Mouse (Mus musculus) inflammation-experienced regulatory T-cells, adult 6 months (primary cell): ENCODE measurements around the gene Akap13. TPM values are rescaled to one million over a fixed set of nuclear protein-coding genes. Genes with fewer than 3 reads are reported as not detected.

Experiments used
- ATAC-seq: one replicate; pipeline ENCODE4 v1.8.0; 2017
- polyA plus RNA-seq, 3 experiments: library from polyadenylated mRNA; unstranded; fragments of 100-300 nt; shearing (Covaris generic); gene quantifications; one replicate each; pipeline ENCODE4 v1.2.1; 2017

Gene Akap13
- polyA plus RNA-seq, 3 experiments from 2014 or later = 228 to 429 (median 340) TPM

DNA sequence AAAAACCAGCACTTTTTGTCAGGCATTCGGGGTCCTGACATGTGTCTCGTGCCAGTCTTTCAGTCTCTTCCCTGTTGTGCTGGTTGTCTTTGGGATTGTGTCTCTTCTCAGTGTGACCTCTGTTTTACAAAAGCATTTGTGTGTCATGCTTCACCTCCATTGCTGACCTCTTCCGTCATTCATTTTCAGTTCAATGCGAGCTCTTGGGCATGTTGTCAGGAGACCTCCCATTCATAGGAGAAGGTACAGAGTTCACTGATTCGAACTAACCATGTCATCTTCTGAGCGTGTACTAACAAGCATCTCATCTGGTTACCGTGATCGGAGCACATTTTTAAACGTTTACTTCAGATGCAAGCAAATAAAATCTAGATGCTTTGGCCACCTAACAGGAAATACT is 224.3 kb downstream of the Akap13 start:
- ATAC-seq = no peak

DNA sequence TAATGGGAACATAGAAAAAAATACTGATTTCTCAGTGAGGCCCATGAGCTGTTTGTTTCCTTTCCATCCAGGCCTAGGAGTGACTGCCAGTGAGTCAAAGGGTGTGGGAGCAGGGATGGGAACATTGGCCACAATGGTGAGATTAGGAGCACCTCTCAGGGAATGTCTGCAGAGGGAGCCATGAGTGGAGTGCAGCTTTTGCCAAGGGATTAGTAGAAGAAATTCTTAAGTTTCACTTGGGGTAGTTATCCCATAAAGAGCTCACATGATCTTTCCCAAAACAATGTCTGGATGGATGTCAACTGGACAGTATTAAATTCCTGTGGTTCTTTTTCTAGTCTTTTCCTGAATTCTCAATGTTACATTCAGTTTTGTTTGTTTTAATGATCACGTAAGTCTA is 227.6 kb downstream of the Akap13 start:
- ATAC-seq = no peak

DNA sequence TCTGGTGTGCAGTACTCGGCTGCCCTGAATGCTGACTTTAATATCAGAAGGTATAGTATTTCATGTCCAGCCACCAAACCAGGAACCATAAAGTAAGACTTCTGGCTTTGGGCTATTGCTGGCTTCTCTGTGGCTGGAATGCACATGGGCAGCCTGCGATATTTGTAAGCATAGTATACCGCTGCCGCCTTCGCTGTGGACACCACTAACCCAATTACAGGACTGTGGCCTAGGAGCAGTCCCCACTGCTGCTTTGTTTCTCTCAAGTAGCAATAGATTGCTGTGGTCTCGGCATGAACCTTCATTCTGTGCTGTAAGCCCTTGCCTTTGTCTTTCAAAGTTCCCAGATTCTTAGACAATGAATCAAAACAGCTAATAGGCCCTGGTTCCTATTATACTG is 228.1 kb downstream of the Akap13 start:
- no peak for ATAC-seq

DNA sequence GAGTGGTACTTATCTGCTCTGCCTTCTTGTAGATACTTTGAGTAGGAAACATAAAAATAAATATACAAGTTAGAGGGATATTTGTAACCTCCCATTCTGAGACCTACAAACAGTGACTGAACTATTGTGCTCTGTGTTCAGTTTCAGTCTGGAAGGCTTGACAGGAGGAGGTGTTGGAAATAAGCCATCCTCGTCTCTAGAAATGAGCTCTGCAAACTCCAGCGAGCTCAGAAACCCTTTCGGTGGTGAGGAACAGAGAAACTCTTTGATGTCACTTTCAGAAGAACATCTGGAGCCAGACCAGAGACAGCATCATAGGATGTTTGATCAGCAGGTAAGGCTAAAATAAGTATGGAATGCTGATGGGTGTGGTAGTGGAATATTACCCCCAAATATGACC is 229.6 kb downstream of the Akap13 start:
- ATAC-seq = no peak

DNA sequence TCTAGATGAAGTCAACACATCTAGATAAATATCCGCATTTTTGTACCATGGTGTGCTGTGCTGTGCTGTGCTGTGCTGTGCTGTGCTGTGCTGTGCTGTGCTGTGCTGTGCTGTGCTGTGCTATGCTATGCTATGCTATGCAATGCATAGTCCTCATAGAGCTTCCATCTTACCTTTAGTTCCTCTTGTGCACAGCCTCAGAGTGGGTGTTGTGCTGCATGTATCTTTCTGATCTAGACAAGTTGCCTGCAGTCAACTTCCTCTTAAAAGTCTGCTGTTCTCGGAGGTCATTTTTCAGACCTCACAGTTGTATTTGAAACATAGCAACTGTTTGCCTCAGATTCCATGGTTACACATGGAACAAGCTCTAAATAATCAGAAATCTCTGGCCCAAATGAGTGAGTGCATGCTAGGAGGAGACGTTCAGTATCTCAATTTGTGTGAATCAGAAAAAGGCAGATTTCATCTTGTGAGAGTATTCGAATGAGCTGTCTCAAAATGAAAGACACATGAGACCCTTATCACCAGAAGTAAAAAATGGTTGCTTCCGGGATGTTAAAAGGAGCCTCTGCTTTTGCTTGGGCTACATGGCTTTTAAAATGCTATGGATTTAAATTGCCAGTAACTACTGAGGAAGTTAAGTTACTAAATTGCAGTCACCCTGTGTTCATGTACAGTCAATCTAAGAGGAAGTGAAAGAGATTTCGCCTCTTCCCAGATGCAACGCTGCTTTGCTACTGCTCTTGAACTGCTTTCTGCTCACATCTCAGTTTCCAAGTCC is 230.9 kb downstream of the Akap13 start:
- ATAC-seq = peak; percentile 71

DNA sequence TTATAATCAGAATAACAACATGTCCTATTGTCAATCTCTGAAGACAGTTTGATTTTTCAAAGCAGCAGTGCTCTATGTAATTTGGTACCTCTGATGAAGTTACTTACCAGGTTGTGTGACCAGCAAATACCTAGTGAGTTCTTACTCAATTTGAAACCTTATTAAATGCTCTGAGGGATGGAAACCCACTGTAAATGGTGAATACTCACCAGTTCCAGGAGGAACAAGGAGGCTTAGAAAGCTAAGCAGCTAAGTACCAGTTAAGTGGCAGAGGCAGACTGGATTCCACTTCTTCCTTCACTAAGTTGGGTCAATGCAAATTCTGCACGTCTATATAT is 231.5 kb downstream of the Akap13 start:
- no peak for ATAC-seq

DNA sequence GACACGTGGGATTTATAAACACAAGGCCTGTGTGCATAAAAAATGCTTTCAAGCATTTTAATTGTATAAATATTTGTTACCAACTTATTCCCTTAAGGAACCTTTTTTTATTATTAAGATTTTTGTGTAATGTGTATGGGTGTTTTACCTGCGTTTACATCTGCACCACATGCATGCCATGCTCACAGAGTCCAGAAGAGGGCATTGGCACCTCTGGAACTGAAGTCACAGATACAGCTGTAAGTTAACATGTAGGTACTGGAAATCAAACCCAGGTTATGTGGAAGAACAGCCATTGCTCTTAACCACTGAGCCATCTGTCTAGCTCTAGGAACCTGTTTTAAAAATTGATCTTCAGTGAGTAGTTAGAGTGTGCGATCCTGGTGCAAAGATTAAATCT is 232.8 kb downstream of the Akap13 start:
- ATAC-seq = no peak

DNA sequence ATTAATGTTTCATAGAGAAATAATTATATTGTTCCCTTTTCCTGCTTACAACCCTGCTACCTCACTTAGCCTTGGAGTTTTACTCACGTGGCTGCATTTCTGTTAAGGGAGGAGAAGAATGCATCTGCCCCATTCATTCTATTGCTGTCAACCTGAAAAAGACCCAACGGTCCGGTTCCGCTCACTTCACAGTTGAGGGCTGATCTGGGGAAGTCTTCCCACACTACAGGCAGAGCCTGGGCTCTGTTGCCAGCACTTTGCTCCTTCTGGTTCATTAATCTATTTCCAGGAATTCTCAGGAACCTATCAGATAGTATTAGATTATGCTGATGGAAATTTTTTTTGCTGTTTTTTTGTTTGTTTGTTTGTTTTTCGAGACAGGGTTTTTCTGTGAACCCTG is 239.4 kb downstream of the Akap13 start:
- no peak for ATAC-seq

DNA sequence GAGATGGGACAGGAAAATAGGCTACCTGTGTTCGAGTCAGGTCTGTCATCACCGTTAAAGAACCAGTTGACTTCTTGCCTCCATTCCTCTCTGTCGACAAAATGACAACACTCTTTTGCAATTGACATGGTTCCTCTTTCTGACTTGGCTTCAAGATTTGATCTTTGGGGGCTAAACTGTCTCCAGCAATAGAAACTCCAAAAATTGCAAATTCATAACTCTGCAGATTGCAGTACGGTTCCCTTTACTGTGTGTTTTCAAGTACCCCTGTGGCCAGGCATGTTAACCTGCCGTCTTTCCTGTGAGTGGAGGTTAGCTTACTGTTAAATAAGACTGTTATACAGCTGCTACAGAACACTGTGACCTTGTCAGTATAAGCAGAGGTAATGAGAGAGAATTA is 244.5 kb downstream of the Akap13 start:
- ATAC-seq = no peak

DNA sequence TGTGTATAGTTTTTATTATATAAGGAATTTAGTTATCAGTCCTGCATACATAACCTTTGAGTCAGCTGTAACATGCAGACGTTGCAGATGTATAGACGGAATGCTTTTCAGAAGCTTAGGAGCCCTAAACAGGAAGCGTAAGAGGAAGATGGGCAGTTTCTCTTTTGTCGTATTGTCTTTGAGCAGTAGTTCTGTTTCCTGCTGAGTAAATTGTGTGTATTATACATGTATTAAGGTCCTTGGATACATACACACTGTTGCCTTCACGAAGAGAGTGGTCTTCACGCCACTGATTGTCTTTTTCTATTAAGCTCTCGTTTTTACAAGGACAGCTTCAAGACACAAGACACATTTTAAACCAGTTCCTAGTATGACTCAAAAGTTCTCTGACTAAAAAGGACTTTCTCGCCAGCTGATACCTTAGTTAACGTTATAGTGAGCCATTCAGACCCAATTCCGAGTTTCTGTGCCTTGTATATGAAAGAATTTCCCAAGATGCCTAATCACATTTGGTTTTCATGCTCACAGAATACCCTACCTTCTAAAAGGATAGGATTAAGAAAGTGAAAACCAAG is 245.5 kb downstream of the Akap13 start:
- peak; percentile 47 for ATAC-seq

DNA sequence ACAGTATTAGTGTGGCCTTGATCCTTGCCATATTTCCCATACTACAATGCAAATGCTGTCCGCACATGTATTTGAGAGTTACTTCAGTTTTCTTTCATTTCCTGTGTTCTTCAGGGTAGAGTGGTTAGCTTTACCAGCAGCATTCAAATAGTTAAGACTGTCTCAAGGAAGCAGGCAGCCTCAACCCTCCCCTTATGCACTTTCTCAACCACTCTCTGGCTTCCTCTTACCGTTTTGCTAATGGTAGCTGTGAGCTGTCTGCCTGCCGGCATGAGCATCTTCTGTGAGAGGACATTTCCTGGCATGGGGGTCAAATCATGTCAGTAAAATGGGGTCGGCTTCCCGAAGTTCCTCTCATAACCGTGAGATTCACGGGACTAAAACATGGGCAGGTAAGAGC is 246.4 kb downstream of the Akap13 start:
- peak; percentile 70 for ATAC-seq

DNA sequence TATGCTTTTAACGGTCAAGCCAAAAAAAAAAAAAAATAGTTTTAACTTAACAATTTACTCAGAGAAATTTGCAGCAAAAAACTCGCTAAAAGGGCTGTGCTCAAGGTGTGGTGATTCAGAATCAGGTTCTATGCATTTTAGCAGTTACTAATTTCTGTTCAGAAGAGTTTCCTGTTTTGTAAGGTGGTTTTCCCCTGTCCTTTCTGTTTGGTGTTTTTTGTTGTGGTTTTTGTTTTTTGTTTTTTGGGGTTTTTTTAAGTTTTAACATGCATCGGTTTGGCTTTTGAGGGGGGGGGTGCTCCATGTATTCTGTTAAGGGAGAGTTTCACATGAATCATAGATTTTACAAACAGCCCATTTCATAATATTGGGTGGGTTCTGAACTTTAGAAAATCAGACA is 247.0 kb downstream of the Akap13 start:
- ATAC-seq = peak; percentile 63

DNA sequence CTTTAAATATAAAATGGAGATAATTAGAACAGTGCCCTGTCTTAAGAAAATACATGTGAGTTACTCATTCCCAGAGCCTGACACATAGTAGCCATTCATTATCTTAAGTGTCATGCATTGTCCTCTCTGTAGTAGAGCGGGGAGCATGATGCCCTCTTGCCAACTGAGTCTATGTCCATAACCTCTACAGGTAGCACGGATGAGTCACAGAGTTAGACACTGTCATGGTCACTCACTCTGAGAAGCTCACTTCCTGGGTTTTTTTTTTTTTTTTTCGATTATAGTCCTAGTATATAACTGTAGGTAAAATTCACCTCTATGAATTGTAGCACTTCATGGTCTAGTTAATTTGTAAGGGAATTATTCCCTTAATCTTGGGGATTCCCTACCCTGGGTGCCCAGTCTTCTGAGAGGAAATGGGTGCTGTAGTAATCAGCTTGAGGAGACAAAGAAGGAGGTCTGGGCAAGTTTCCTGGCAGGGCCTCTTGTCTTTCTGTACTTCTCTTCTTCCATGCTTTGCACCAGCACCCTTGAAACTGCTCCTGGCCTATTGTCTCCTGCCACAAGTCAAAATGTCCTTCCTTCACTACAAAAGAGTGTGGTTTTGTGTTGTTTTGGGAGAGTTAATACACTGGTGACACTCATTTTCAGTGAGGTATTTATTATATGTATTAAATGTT is 247.8 kb downstream of the Akap13 start:
- ATAC-seq = peak; percentile 7

DNA sequence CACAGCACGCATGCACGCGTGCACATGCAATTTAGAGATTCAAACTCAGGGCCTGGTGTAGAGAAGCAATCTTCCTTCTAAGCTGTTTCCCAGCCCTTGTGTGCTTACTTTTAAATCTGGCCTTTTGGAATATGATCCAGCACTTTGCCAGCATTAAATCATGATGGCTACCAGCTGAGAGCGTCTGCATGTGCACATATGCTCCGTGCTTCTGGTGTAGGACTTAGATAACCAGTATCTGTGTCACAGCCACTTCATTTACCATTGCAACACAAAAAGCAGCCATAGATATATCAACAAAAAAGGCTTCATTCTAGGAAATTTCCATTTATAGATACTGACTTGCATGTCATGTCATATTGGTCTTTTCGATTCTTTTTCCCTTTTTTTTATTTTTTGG is 249.5 kb downstream of the Akap13 start:
- ATAC-seq = no peak

DNA sequence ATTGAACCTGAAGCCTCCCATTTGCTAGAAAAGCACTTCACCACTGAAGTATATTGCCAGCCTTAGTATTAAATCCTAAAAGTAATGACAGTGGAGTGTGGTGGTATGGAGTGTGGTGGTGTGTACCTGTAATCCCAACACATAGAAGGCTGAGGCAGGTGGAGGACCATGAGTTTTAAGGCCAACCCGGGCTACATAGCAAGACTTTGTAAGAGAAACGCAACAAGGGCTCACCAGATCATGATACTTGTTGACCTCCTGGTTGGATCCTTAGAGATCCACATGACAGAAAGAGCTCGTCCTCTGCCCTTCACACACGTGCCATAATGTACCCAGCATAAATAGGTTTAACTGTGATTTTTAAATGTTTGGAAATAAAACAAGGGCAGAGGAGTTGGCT is 254.6 kb downstream of the Akap13 start:
- no peak for ATAC-seq

DNA sequence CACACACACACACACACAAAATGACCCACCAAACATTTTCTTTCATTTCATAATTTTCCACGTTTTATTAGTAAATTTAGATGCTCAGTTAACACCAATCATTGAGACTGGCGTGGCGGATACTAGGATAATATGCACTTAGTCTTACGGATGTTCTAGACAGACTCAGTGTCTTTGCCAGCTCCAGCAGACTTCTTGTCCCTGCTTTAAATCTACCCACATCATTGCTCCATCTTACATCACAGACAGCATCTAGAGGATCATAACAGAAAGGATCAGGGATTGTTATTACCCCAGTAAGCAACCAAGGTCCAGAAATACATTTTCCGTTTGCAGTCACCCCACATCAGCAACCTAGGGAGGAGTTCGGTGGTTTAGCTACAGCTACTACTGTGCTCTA is 255.6 kb downstream of the Akap13 start:
- no peak for ATAC-seq

DNA sequence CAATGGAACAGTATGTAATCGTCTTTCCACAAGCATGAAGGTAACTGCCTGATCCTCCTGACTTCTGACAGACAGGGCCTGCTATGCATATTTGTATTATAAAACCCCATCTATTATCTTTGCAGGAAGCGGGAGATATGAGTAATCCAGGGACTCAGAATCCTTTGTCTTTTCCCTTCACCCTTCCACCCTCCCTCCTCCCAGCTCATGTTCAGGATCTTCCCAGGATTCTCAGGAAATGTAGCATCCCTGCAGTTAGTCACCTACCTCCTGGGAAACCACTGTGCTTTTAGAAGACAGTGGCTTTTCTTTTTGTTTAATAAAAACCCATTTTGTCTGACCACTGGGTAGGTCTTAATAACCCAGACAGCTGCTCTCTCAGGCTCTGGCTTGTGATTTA is 256.1 kb downstream of the Akap13 start:
- peak; percentile 20 for ATAC-seq

DNA sequence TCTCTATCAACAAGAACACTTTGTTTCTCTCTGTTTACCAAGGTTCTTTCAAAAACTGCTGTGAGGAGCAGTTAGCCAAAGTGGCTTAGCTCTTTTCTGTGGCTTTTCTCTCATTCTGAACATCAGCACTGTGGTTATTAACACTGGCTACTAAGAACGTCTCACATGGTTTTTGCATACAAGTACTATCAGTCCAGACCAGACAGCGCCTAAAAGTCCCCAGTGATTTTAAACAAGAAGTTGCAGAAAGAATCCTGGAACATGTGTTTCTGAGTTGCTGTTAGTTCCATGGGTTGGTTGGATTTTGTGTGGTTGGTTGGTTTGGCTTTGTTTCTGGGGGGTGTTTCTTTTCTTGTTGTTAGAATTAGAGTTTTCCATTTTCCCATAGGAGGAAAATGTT is 257.5 kb downstream of the Akap13 start:
- no peak for ATAC-seq

DNA sequence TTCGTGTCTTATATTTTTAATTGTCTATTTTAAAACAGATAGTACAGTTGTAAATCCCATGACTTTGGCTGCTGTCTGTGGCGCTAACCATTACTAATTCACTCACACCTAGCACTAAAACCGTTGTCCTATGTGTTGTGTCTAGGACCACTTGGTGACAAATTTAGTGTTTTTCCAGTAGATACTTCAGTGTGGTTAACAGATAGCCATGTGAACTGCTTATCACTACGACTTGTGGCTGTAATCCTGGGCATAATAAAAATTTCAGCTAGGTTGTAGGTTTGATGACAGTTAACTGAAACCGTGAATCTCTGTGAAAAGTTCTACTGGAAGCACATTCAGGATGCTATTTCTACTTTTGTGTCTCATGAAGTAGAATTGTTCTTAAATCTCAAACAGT is 258.6 kb downstream of the Akap13 start:
- no peak for ATAC-seq

DNA sequence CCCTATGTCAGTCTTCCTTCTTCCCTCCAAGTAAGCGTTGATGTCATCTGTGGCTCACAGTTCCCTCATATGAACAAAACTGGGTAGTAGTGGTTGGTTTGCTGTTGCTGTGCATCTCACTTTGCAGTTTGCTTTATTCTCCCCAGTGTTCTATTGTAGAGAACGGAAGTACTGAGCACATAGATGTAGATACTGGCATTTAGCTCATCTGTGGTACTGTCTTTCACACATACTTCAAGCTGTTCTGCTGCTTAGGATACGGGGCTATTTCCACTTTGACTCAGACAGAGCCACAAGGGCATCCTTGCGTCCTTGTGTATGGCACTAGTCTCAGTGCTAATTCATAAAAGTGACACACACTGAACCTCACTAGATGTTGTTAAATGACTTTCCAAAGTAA is 259.7 kb downstream of the Akap13 start:
- ATAC-seq = peak; percentile 71

DNA sequence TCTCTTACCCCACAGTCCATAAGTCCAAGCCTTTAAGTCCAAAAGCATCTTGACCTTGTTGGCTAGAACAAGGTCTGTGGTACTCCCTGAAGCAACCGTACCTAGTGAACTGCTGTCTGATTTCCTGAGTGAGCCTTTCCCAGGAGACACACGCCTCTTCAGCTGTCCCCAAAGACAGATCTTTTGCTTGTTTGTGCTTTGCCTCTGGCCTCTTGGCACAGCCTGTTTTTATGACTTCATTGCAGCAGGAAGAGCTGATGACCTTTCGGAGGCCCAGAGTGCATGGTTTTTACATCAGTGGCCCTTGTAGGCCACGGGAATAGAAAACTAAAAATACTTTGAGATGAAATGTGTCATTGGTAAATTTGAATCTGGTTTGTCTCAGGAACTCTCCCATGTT is 260.6 kb downstream of the Akap13 start:
- ATAC-seq = no peak

DNA sequence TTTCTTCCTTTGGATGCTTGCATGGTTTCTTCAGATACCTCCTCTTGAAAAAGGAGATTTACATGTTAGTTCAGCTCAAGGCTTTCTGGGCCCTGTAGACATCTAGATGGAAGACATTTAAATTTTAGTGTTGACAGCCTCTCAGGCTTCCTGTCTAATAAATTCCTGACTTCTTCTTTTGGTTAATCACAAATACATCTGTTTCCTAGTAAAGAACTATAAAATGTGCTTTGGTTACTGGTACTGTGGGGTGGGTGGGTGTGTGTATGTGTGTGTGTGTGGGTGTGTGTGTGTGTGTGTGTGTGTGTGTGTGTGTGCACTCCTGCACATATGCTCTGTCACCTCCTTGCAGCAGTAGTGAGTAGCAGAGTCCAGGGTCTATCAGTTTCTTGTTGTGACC is 262.0 kb downstream of the Akap13 start:
- ATAC-seq = no peak

DNA sequence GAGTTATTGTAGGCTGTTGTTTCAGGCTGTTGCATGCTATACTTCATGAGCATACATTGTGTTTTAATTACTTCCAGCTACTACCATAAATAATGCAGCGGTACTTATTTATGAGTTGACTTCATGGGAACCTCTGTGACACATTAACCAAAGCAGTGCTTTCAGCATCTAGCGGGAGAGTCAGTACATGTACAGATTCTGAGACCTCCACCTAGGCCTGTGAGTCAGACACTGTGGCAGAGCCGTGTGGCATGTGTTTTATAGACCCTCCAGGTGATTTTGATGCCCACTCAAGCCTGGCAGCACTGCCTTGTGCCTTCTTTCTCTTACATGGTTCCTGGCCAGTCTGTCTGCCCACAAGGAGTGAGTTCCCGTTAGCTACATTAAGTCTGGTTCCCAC is 266.0 kb downstream of the Akap13 start:
- no peak for ATAC-seq

DNA sequence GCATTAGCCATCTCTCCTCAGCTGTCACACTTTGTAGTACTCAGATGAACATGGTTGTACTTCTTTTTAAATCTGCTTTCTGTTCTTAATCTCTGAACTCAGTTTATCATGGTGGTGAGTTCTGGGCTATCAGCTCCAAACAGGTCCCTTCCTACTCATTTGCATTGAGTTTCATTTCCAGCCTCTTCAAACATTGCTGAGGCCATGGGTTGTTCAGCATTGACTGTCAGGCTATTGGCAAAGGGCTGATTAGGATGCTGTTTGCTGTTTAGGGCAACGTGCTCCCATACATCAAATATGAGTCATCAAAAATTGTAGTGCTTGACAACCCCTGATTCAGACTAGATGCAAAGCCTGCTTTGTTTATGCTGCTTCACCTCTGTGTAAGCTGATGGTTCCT is 268.7 kb downstream of the Akap13 start:
- ATAC-seq = no peak
